Mouse (Mus musculus) lung, postnatal 4 days (tissue): ENCODE measurements around the gene Vezt.
A peak's percentile ranks its signal among the peaks of the same experiment; 100 is the strongest.

Experiments
- DNase-seq, 2 experiments: peaks; one replicate each; pipeline ENCODE4 v3.0.0; 2021

Vezt gene

GRCm38 (mm10) chr10:94035658-94036374 lies at the start of gene Vezt, which contains the start of gene Fgd6:
Vezt (minus strand) TSS chr10:94035817.
Fgd6 (plus strand) TSS chr10:94036001.
- DNase-seq: peak; percentile 98 to 99

- no peak for DNase-seq
Measured at GRCm38 (mm10) chr10:94082040-94082734, 46.6 kb upstream of the Vezt start.

- no peak for DNase-seq
Measured at GRCm38 (mm10) chr10:94080740-94081139, 45.1 kb upstream of the Vezt start.

- no peak for DNase-seq
Measured at GRCm38 (mm10) chr10:94076966-94077825, 41.6 kb upstream of the Vezt start.

GRCm38 (mm10) chr10:94072916-94073465 lies 37.4 kb upstream of the Vezt start:
- no peak for DNase-seq

- DNase-seq: peak; percentile 62 to 67
Measured at GRCm38 (mm10) chr10:94072261-94072915, 36.8 kb upstream of the Vezt start.

- no peak for DNase-seq
Measured at GRCm38 (mm10) chr10:94071641-94072040, 36.0 kb upstream of the Vezt start.

GRCm38 (mm10) chr10:94068701-94069100 lies 33.1 kb upstream of the Vezt start:
- no peak for DNase-seq

GRCm38 (mm10) chr10:94066896-94067295 lies 31.3 kb upstream of the Vezt start:
- no peak for DNase-seq

- DNase-seq: no peak
Measured at GRCm38 (mm10) chr10:94062357-94062756, 26.7 kb upstream of the Vezt start.

GRCm38 (mm10) chr10:94060190-94060589 lies 24.6 kb upstream of the Vezt start:
- DNase-seq: no peak

- no peak for DNase-seq
Measured at GRCm38 (mm10) chr10:94059618-94060055, 24.0 kb upstream of the Vezt start.

- no peak for DNase-seq
Measured at GRCm38 (mm10) chr10:94056487-94056886, 20.9 kb upstream of the Vezt start.

GRCm38 (mm10) chr10:94050736-94051135 lies 15.1 kb upstream of the Vezt start:
- no peak for DNase-seq

- DNase-seq: no peak
Measured at GRCm38 (mm10) chr10:94049121-94049520, 13.5 kb upstream of the Vezt start.

GRCm38 (mm10) chr10:94047845-94048559 lies 12.4 kb upstream of the Vezt start:
- peak; percentile 24 to 49 for DNase-seq

GRCm38 (mm10) chr10:94047024-94047423 lies 11.4 kb upstream of the Vezt start:
- no peak for DNase-seq

GRCm38 (mm10) chr10:94045301-94045700 lies 9.7 kb upstream of the Vezt start:
- no peak for DNase-seq

GRCm38 (mm10) chr10:94043908-94044307 lies 8.3 kb upstream of the Vezt start:
- DNase-seq: no peak

- no peak for DNase-seq
Measured at GRCm38 (mm10) chr10:94038366-94039260, 3.0 kb upstream of the Vezt start.

- DNase-seq: no peak
Measured at GRCm38 (mm10) chr10:94037596-94037995, 2.0 kb upstream of the Vezt start.
